Comparison of ENCODE assay signal across 12 mouse cellular contexts in genomic region chr15:83870936-83871335, GRCm38 (mm10).
DNase-seq lines count a peak whose midpoint lies in the region; ATAC-seq and TF ChIP-seq lines count a peak whose summit lies in the region.
"Had no signal": no experiment of that assay in that cellular context is flagged by ENCODE, and none has a peak within 500 bp of the region (broad histone marks: within the 10 kb centered on the region; RNA-seq: fewer than 3 reads in every experiment).

No protein-coding gene starts in this region.

- no peak overlapping the region for H3K4me3 ChIP-seq in hindbrain, embryonic 12.5 days
- no peak overlapping the region for H3K4me3 ChIP-seq in hindbrain, embryonic 13.5 days
- H3K4me3 ChIP-seq in midbrain, embryonic 12.5 days = no peak overlapping the region
- H3K4me3 ChIP-seq in midbrain, postnatal 0 days (ENCODE audit: low read depth, low read length) = no peak overlapping the region
- no peak overlapping the region for H3K4me3 ChIP-seq in embryonic facial prominence, embryonic 12.5 days
- no peak overlapping the region for H3K4me3 ChIP-seq in neural tube, embryonic 11.5 days (ENCODE audit: low read depth, low read length)
- H3K4me3 ChIP-seq: hindbrain, embryonic 15.5 days had no signal

- ATAC-seq in hindbrain, embryonic 12.5 days (ENCODE audit: low FRiP score) = no peak
- no peak for ATAC-seq in hindbrain, embryonic 13.5 days (ENCODE audit: low FRiP score)
- ATAC-seq in midbrain, embryonic 12.5 days (ENCODE audit: low FRiP score, low read depth) = no peak
- ATAC-seq in midbrain, postnatal 0 days (ENCODE audit: low FRiP score) = no peak
- no peak for ATAC-seq in embryonic facial prominence, embryonic 12.5 days (ENCODE audit: insufficient number of reproducible peaks, insufficient read depth, low FRiP score, low TSS enrichment)
- no peak for ATAC-seq in neural tube, embryonic 11.5 days (ENCODE audit: insufficient read depth, low FRiP score, low TSS enrichment)
- ATAC-seq: activated CD4-positive, CD25-positive, alpha-beta regulatory T cell, adult 4 months had no signal

- no peaks in the 10 kb centered on the region for H3K36me3 ChIP-seq in hindbrain, embryonic 12.5 days
- no peaks in the 10 kb centered on the region for H3K36me3 ChIP-seq in hindbrain, embryonic 13.5 days
- no peaks in the 10 kb centered on the region for H3K36me3 ChIP-seq in midbrain, embryonic 12.5 days
- H3K36me3 ChIP-seq in midbrain, postnatal 0 days (ENCODE audit: insufficient read depth, low read length) = no peaks in the 10 kb centered on the region
- H3K36me3 ChIP-seq in embryonic facial prominence, embryonic 12.5 days = no peaks in the 10 kb centered on the region
- H3K36me3 ChIP-seq in neural tube, embryonic 11.5 days (ENCODE audit: control insufficient read depth, insufficient read depth, low read length) = no peaks in the 10 kb centered on the region
- H3K36me3 ChIP-seq: hindbrain, embryonic 15.5 days had no signal

- H3K27ac ChIP-seq in hindbrain, embryonic 12.5 days = no peak overlapping the region
- H3K27ac ChIP-seq in hindbrain, embryonic 13.5 days = no peak overlapping the region
- H3K27ac ChIP-seq in midbrain, embryonic 12.5 days (replicated peaks) = no peak overlapping the region
- H3K27ac ChIP-seq in midbrain, postnatal 0 days (ENCODE audit: low read depth, low read length) = no peak overlapping the region
- H3K27ac ChIP-seq in embryonic facial prominence, embryonic 12.5 days = no peak overlapping the region
- no peak overlapping the region for H3K27ac ChIP-seq in neural tube, embryonic 11.5 days (ENCODE audit: low read depth, low read length)
- H3K27ac ChIP-seq: hindbrain, embryonic 15.5 days had no signal

- H3K4me2 ChIP-seq in hindbrain, embryonic 12.5 days (replicated peaks) = peak overlapping the region; percentile 26
- H3K4me2 ChIP-seq in hindbrain, embryonic 13.5 days = no peak overlapping the region
- H3K4me2 ChIP-seq in midbrain, embryonic 12.5 days (replicated peaks) = peak overlapping the region; percentile 24; the same call in 1 of the 2 replicates
- no peak overlapping the region for H3K4me2 ChIP-seq in midbrain, postnatal 0 days (ENCODE audit: low read depth, low read length, poor library complexity, severe bottlenecking)
- H3K4me2 ChIP-seq in embryonic facial prominence, embryonic 12.5 days (replicated peaks) = peak overlapping the region; percentile 7
- H3K4me2 ChIP-seq in neural tube, embryonic 11.5 days (ENCODE audit: low read depth) = peak overlapping the region; percentile 21; the same call in 1 of the 2 replicates
- H3K4me2 ChIP-seq: hindbrain, embryonic 15.5 days had no signal

- no peak for DNase-seq in midbrain, postnatal 0 days (ENCODE audit: low spot score)
- no peak for DNase-seq in neural tube, embryonic 11.5 days (ENCODE audit: low spot score)
- DNase-seq in urinary bladder, postnatal 25 days (ENCODE audit: low spot score) = no peak
- no peak for DNase-seq in B cell, adult 2 months
- DNase-seq: gastrocnemius, postnatal 25 days; thymus, postnatal 25 days had no signal

- H3K4me1 ChIP-seq in hindbrain, embryonic 12.5 days = peaks cover 15% of the 10 kb centered on the region
- H3K4me1 ChIP-seq in hindbrain, embryonic 13.5 days (replicated peaks) = peaks cover 20% of the 10 kb centered on the region
- H3K4me1 ChIP-seq in midbrain, embryonic 12.5 days = peaks cover 6% of the 10 kb centered on the region
- no peaks in the 10 kb centered on the region for H3K4me1 ChIP-seq in midbrain, postnatal 0 days (ENCODE audit: insufficient read depth, low read length)
- peaks cover 5% of the 10 kb centered on the region; the same call in 1 of the 2 replicates for H3K4me1 ChIP-seq in embryonic facial prominence, embryonic 12.5 days
- 0 out of 2 replicates have a peak, but pooled peaks cover 3% of the 10 kb centered on the region for H3K4me1 ChIP-seq in neural tube, embryonic 11.5 days (ENCODE audit: control insufficient read depth, insufficient read depth, low read length)
- H3K4me1 ChIP-seq: hindbrain, embryonic 15.5 days had no signal

- H3K9me3 ChIP-seq in hindbrain, embryonic 12.5 days (replicated peaks) = no peaks in the 10 kb centered on the region
- H3K9me3 ChIP-seq in hindbrain, embryonic 13.5 days = peaks cover 12% of the 10 kb centered on the region; the same call in 1 of the 2 replicates
- no peaks in the 10 kb centered on the region for H3K9me3 ChIP-seq in midbrain, embryonic 12.5 days
- no peaks in the 10 kb centered on the region for H3K9me3 ChIP-seq in midbrain, postnatal 0 days (ENCODE audit: low read length)
- no peaks in the 10 kb centered on the region for H3K9me3 ChIP-seq in embryonic facial prominence, embryonic 12.5 days
- no peaks in the 10 kb centered on the region for H3K9me3 ChIP-seq in neural tube, embryonic 11.5 days (ENCODE audit: control insufficient read depth, low read length)
- H3K9me3 ChIP-seq: hindbrain, embryonic 15.5 days had no signal

- TF ChIP-seq CTCF in midbrain, postnatal 0 days (IDR thresholded peaks at IDR 0.05) = no peak

- H3K9ac ChIP-seq in hindbrain, embryonic 12.5 days = no peak overlapping the region
- H3K9ac ChIP-seq in hindbrain, embryonic 13.5 days = no peak overlapping the region
- H3K9ac ChIP-seq in midbrain, embryonic 12.5 days (replicated peaks) = no peak overlapping the region
- H3K9ac ChIP-seq in midbrain, postnatal 0 days (replicated peaks; ENCODE audit: low read length, poor library complexity, severe bottlenecking) = no peak overlapping the region
- no peak overlapping the region for H3K9ac ChIP-seq in embryonic facial prominence, embryonic 12.5 days
- no peak overlapping the region for H3K9ac ChIP-seq in neural tube, embryonic 11.5 days (ENCODE audit: low read length)
- H3K9ac ChIP-seq: hindbrain, embryonic 15.5 days had no signal

- 6% methylated on average over 16 of the region's 17 CpGs for WGBS in hindbrain, embryonic 12.5 days
- 11% methylated on average over 17 of the region's 17 CpGs for WGBS in hindbrain, embryonic 13.5 days
- 5% methylated on average over 17 of the region's 17 CpGs for WGBS in midbrain, embryonic 12.5 days
- 14% methylated on average over 17 of the region's 17 CpGs for WGBS in midbrain, postnatal 0 days
- 5% methylated on average over 17 of the region's 17 CpGs for WGBS in embryonic facial prominence, embryonic 12.5 days
- WGBS in neural tube, embryonic 11.5 days = 5% methylated on average over 17 of the region's 17 CpGs

- H3K27me3 ChIP-seq in hindbrain, embryonic 12.5 days = peaks cover 17% of the 10 kb centered on the region; the same call in 1 of the 2 replicates
- peaks cover 28% of the 10 kb centered on the region for H3K27me3 ChIP-seq in hindbrain, embryonic 13.5 days
- peaks cover 20% of the 10 kb centered on the region for H3K27me3 ChIP-seq in midbrain, embryonic 12.5 days
- no peaks in the 10 kb centered on the region for H3K27me3 ChIP-seq in midbrain, postnatal 0 days (ENCODE audit: insufficient read depth, low read length)
- H3K27me3 ChIP-seq in embryonic facial prominence, embryonic 12.5 days = 0 out of 2 replicates have a peak, but pooled peaks cover 10% of the 10 kb centered on the region
- no peaks in the 10 kb centered on the region for H3K27me3 ChIP-seq in neural tube, embryonic 11.5 days (ENCODE audit: control insufficient read depth, insufficient read depth, low read length)

Comparison
In these comparisons a context has a peak if more than half of its experiments do, and no peak if none do; other contexts are left out.
1. H3K4me2 ChIP-seq: peak in hindbrain, embryonic 12.5 days (single experiment), midbrain, embryonic 12.5 days (single experiment), embryonic facial prominence, embryonic 12.5 days (single experiment) and neural tube, embryonic 11.5 days (single experiment); none in hindbrain, embryonic 13.5 days (single experiment) and midbrain, postnatal 0 days (single experiment).